Mouse (Mus musculus) G1E (cell line): ENCODE data around the gene H1fx.

Source experiments
- CTCF ChIP-seq: IDR thresholded peaks from 2 replicates; pipeline ENCODE4 v1.5.1; 2012; ENCODE audit warnings: low read depth, low read length, inconsistent platforms, mixed read lengths
- GATA1 ChIP-seq: IDR thresholded peaks from 2 replicates; pipeline ENCODE4 v1.6.1; 2012; ENCODE audit warnings: borderline replicate concordance, low read length, inconsistent platforms, mixed read lengths
- GATA2 ChIP-seq: IDR thresholded peaks from 2 replicates; pipeline ENCODE4 v1.6.1; 2012; ENCODE audit warnings: low read depth, low read length, inconsistent platforms, borderline replicate concordance
- POLR2AphosphoS5 ChIP-seq: IDR thresholded peaks from 2 replicates; pipeline ENCODE4 v1.6.1; 2012; ENCODE audit warnings: low read depth, low read length, inconsistent platforms; ENCODE audit not compliant: insufficient replicate concordance
- TAL1 ChIP-seq: conservative IDR thresholded peaks from 2 replicates; pipeline ENCODE4 v1.6.1; 2012; ENCODE audit warnings: low read depth, low read length, inconsistent platforms, mixed read lengths

GRCm38 (mm10) chr6:87942179-87942578 is 39.3 kb downstream of the H1fx start:
- TF ChIP-seq CTCF: no peak
- no peak for TF ChIP-seq POLR2AphosphoS5
- no peak for TF ChIP-seq TAL1
- no peak for TF ChIP-seq GATA2
- no peak for TF ChIP-seq GATA1
